Mouse (Mus musculus) heart, postnatal 4 days (tissue): ENCODE results near the gene ccdc198. TPM values are rescaled to one million over a fixed set of nuclear protein-coding genes. Genes with fewer than 3 reads are reported as not detected.

Experiments
- DNase-seq: peaks from one replicate; pipeline ENCODE4 v3.0.0; 2021
- total RNA-seq, 2 experiments: library from RNA; stranded (reverse); gene quantifications; 2 replicates each; pipeline ENCODE4 v1.2.3; 2021

ccdc198 gene
- total RNA-seq, 2 experiments from 2014 or later, result not detected

- no peak for DNase-seq
These were observed 48.2 kb downstream of the ccdc198 start for GRCm38 (mm10) chr14:49197031-49197527.

GRCm38 (mm10) chr14:49186270-49186669 is 59.0 kb downstream of the ccdc198 start:
- no peak for DNase-seq

DNA sequence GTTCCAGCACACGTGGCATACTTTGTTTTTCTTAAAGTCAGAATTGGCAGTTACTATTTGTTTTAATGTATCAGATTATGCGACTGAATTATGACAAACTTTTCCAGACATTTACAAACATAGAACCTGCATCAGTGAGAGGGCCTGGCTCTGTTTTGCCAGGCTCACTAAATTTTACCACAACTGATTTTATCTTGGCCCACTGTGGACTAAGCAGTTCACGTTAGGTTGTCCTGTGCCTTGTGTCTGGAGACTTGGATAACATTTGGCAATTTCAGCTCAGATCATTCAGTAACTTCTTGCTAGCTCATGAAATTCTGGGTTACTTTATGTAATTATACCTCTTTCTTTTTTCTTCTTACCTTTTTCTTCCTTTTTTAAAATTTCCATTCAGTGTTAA is 65.5 kb downstream of the ccdc198 start:
- no peak for DNase-seq

- DNase-seq, result no peak
These were observed 71.8 kb downstream of the ccdc198 start for GRCm38 (mm10) chr14:49173290-49174135.

DNA sequence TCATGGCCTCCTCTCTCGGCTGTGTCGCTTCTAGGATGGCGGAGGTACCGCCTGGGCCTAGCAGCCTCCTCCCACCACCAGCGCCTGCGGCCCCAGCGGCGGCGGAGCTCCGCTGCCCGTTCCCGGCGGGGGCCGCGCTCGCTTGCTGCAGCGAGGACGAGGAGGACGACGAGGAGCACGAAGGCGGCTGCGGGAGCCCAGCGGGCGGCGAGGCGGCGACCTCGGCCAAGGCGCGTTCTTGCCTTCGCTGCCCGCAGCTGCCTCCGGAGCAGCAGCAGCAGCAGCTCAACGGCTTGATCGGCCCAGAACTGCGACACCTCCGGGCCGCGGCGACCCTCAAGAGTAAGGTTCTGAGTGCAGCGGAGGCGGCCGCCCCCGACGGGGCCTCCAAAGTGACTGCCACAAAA is 72.7 kb downstream of the ccdc198 start:
- DNase-seq, result peak; percentile 63

GRCm38 (mm10) chr14:49171867-49172581 is 73.2 kb downstream of the ccdc198 start, which contains the start of gene Naa30:
Naa30 (plus strand) TSS chr14:49172226.
- DNase-seq, result peak; percentile 96

GRCm38 (mm10) chr14:49171286-49171685 is 74.0 kb downstream of the ccdc198 start:
- DNase-seq, result no peak

Other genes starting within 250 kb of the ccdc198 start
- gene Ap5m1, start 179.4 kb downstream of the ccdc198 start, total RNA-seq, result 10 to 100 TPM; 15.5 to 15.9 TPM
- gene Exoc5, start 178.8 kb downstream of the ccdc198 start, total RNA-seq, result 10 to 100 TPM; 38.2 to 38.9 TPM
- gene Naa30, start 73.2 kb downstream of the ccdc198 start, total RNA-seq, result 10 to 100 TPM; 24.3 to 24.7 TPM